Mouse (Mus musculus) neural tube, embryonic 13.5 days (tissue): ENCODE data around the gene Sash3. TPM values are rescaled to one million over a fixed set of nuclear protein-coding genes. Genes with fewer than 3 reads are reported as not detected.
A peak's percentile ranks its signal among the peaks of the same experiment; 100 is the strongest.

ENCODE experiments used
- ATAC-seq: fragments of 200-750 bp; cut with Nextera tagmentation; 2 replicates; pipeline ENCODE4 v1.8.0; 2017; ENCODE audit warnings: low read depth, mild to moderate bottlenecking, moderate TSS enrichment, moderate library complexity
- H3K27ac ChIP-seq: fragments of 300-500 bp; sonication (generic); replicated peaks from 2 replicates; pipeline ENCODE4 v1.5.1; 2015; ENCODE audit warnings: moderate library complexity, mild to moderate bottlenecking, inconsistent platforms
- H3K27me3 ChIP-seq: fragments of 300-500 bp; sonication (generic); 2 replicates; pipeline ENCODE4 v1.6.1; 2015; ENCODE audit warnings: mild to moderate bottlenecking, inconsistent platforms
- H3K36me3 ChIP-seq: fragments of 300-500 bp; sonication (generic); 2 replicates; pipeline ENCODE4 v1.6.1; 2015; ENCODE audit warnings: mild to moderate bottlenecking, inconsistent platforms
- H3K4me1 ChIP-seq: fragments of 300-500 bp; sonication (generic); replicated peaks from 2 replicates; pipeline ENCODE4 v1.6.1; 2015; ENCODE audit warnings: inconsistent platforms
- H3K4me2 ChIP-seq: fragments of 300-500 bp; sonication (generic); 2 replicates; pipeline ENCODE4 v1.6.1; 2015; ENCODE audit warnings: inconsistent platforms, mild to moderate bottlenecking, moderate library complexity
- H3K4me3 ChIP-seq: fragments of 300-500 bp; sonication (generic); 2 replicates; pipeline ENCODE4 v1.5.1; 2015; ENCODE audit warnings: mild to moderate bottlenecking, inconsistent platforms
- H3K9ac ChIP-seq: fragments of 300-500 bp; sonication (generic); 2 replicates; pipeline ENCODE4 v1.6.1; 2015; ENCODE audit warnings: moderate library complexity, mild to moderate bottlenecking, inconsistent platforms
- H3K9me3 ChIP-seq: fragments of 300-500 bp; sonication (generic); 2 replicates; pipeline ENCODE4 v1.6.1; 2016; ENCODE audit warnings: inconsistent platforms
- WGBS: fragments of 180-500 bp; shearing (Covaris S2); methylation state at CpG from one replicate; pipeline ENCODE4 v1.1.7; 2015; 5-methylcytosine and 5-hydroxymethylcytosine counted together
- polyA plus RNA-seq: library from polyadenylated mRNA; unstranded; fragments of >200 nt; fragmentation: Nextera tagmentation; extraction: Ambion mirVana; gene quantifications from 2 replicates; pipeline ENCODE4 v1.2.1, GENCODE M21; 2015

The Sash3 gene
- polyA plus RNA-seq, result 1.1 and 1.4 TPM in 2 replicates

DNA sequence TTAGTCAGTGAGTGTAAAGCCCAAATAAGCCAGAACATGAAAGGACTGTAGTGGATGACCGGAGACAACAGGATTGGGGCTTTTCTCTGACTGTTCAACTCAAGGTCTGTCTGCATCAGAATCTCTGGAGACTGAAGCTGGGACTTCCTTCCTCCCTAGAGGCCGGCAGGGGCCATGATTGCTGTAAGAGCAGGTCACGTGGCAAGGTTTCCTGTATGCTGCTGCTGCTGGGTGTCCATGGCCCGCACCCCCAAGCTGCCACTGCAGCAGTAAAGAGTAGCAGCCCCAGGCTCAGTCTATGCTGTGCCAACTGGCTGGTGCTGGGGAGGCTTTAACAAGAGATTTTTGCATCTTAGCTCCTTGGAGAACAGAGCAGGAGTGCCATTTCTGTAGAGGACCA, at the start of gene Sash3:
Gene Sash3 (plus strand): TSS at position 175 of the 400 bp plus-strand sequence.
- H3K4me2 ChIP-seq, result no peak within 1 kb of the TSS
- WGBS, result 95% methylated on average over 4 of the region's 4 CpGs

DNA sequence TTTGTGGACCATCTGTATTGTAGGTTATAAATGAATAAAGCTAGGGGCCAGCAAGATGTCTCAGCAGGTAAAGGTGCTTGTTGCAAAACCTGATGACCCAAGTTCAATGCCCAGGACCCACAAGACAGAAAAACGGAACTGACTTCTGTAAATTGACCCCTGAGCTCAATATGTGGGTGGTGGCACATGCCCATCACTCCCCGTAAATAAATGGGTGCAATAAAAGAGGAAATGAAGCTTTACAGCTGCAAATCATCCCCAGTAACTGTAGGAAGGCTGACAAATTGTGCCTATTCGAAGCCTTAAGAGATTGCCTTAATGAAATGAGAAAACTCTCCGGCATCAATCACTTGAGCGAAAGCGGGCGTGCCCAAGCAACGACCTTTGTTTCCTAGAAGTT, 49.7 kb upstream of the Sash3 start:
- Histone ChIP-seq H3K4me3 (no peak overlapping the region), H3K36me3 (no peaks in the 10 kb centered on the region), H3K27me3 (no peaks in the 10 kb centered on the region), H3K9ac (no peak overlapping the region), H3K4me1 (no peaks in the 10 kb centered on the region), H3K4me2 (no peak overlapping the region), H3K9me3 (no peaks in the 10 kb centered on the region), H3K27ac (no peak overlapping the region)
- ATAC-seq, result no peak
- 32% methylated on average over 8 of the region's 8 CpGs for WGBS

More for the DNA sequence above, at the start of gene Sash3:
- no peak within 1 kb of the TSS for H3K9ac ChIP-seq
- no peaks in the 10 kb centered on the region for H3K27me3 ChIP-seq
- no peaks in the 10 kb centered on the region for H3K36me3 ChIP-seq
- H3K9me3 ChIP-seq, result no peaks in the 10 kb centered on the region
- ATAC-seq, result no peak
- no peak within 1 kb of the TSS for H3K4me3 ChIP-seq
- H3K27ac ChIP-seq, result no peak within 1 kb of the TSS
- H3K4me1 ChIP-seq, result no peaks in the 10 kb centered on the region

DNA sequence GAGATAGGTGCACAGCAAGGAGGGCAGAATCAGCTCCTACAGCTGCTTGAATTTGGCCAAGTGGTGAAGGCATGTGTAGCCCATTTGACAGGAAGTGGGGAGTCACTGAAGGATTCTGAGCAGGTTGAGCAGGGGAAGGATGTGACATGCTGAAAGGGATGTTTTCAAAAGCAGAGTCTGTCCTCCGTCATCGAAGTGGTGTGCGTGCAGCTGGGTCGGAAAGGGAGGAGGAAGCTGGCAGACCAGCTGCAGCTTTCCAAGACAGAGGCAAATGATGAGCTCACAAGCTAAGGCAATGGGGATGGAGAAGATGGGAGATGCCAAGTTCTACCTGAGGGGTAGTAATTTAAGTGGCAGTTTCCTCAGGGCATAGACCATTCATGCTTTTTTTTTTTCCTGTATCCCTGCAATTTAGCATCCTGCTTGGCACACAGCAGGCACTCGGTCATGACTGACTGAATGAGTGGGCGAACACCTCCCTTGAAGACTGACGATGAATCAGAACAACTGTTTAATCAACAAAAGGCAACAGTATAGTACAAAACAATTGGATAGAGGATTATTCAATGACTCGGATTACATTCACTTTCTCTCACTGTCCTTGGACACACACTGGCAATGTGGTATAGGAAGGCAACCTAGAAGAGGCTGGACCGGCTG, 47.6 kb upstream of the Sash3 start:
- no peaks in the 10 kb centered on the region for H3K36me3 ChIP-seq
- WGBS, result 81% methylated on average over 9 of the region's 9 CpGs
- H3K27me3 ChIP-seq, result no peaks in the 10 kb centered on the region
- no peaks in the 10 kb centered on the region for H3K9me3 ChIP-seq
- no peak overlapping the region for H3K9ac ChIP-seq
- H3K4me1 ChIP-seq, result no peaks in the 10 kb centered on the region
- no peak for ATAC-seq
- H3K4me3 ChIP-seq, result no peak overlapping the region
- no peak overlapping the region for H3K4me2 ChIP-seq
- H3K27ac ChIP-seq, result no peak overlapping the region

- H3K9ac ChIP-seq, result no peak overlapping the region
- no peaks in the 10 kb centered on the region for H3K36me3 ChIP-seq
- no peak overlapping the region for H3K4me2 ChIP-seq
- H3K27ac ChIP-seq, result no peak overlapping the region
- H3K27me3 ChIP-seq, result no peaks in the 10 kb centered on the region
- no peaks in the 10 kb centered on the region for H3K9me3 ChIP-seq
- 25% methylated on average over 1 of the region's 1 CpGs for WGBS
- no peak for ATAC-seq
- no peak overlapping the region for H3K4me3 ChIP-seq
- no peaks in the 10 kb centered on the region for H3K4me1 ChIP-seq
Measured at GRCm38 (mm10) chrX:48099871-48100270, 46.4 kb upstream of the Sash3 start.

- no peak for ATAC-seq
- Histone ChIP-seq H3K4me2 (no peak overlapping the region), H3K27ac (no peak overlapping the region), H3K9me3 (no peaks in the 10 kb centered on the region), H3K36me3 (no peaks in the 10 kb centered on the region), H3K4me3 (no peak overlapping the region), H3K27me3 (no peaks in the 10 kb centered on the region), H3K4me1 (no peaks in the 10 kb centered on the region), H3K9ac (no peak overlapping the region)
- 79% methylated on average over 3 of the region's 3 CpGs for WGBS
Measured at GRCm38 (mm10) chrX:48103256-48103655, 43.0 kb upstream of the Sash3 start.

GRCm38 (mm10) chrX:48104736-48105441, 41.3 kb upstream of the Sash3 start:
- H3K27ac ChIP-seq, result no peak overlapping the region
- no peak overlapping the region for H3K9ac ChIP-seq
- H3K4me2 ChIP-seq, result no peak overlapping the region
- no peaks in the 10 kb centered on the region for H3K36me3 ChIP-seq
- 80% methylated on average over 7 of the region's 7 CpGs for WGBS
- ATAC-seq, result no peak
- no peak overlapping the region for H3K4me3 ChIP-seq
- no peaks in the 10 kb centered on the region for H3K9me3 ChIP-seq
- H3K4me1 ChIP-seq, result no peaks in the 10 kb centered on the region
- H3K27me3 ChIP-seq, result no peaks in the 10 kb centered on the region

- no peak overlapping the region for H3K9ac ChIP-seq
- H3K36me3 ChIP-seq, result no peaks in the 10 kb centered on the region
- H3K4me3 ChIP-seq, result no peak overlapping the region
- WGBS, result 86% methylated on average over 3 of the region's 3 CpGs
- no peaks in the 10 kb centered on the region for H3K27me3 ChIP-seq
- H3K4me1 ChIP-seq, result no peaks in the 10 kb centered on the region
- H3K27ac ChIP-seq, result no peak overlapping the region
- H3K9me3 ChIP-seq, result no peaks in the 10 kb centered on the region
- ATAC-seq, result no peak
- no peak overlapping the region for H3K4me2 ChIP-seq
Measured at GRCm38 (mm10) chrX:48106226-48106625, 40.0 kb upstream of the Sash3 start.

DNA sequence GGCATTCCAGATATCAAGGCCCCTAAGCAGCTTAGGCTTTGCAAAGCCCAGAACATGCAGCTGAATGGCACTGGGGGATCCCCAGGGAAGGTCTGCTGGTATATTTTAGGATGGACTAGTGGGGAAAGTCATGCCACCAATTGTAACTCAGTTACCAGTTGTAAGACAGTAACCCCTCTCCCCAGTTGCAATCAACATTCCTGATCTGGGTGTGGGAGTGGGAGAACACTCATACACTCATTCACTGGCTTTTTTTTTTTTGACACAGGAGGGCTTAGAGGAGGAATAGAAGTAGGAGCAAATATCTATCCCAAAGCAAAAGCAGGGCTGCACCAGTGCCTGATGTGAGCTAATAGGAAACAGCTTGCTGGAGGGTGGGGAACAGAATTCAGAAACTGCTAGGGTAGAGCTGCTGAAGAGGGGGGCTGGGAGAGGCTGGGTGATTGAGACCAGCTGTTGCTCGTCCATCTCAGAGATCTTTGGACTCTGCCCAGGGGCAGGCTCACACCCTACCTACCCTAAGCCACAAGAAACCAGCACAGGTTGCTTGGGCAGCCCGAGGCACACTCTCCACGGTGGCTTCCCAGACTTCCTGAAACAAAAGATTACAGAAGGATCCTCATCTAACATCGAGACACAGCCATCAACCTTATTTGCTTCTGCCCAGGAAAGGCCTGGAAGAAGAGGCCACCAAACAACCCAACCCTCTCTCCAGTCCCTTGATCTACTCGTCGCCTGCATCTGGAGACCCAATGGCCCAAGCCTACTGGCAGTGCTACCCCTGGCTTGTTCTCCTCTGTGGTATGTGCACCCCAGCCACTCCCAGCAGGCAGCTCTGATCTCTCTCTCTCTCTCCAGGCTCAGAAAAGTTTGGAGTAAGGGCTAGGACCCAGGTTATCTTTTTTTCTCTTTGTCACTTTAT, 37.6 kb upstream of the Sash3 start, which contains the start of gene Xpnpep2:
Gene Xpnpep2 (plus strand): TSS at position 332 of the 922 bp plus-strand sequence.
- 68% methylated on average over 6 of the region's 6 CpGs for WGBS
- H3K9me3 ChIP-seq, result no peaks in the 10 kb centered on the region
- no peak for ATAC-seq

GRCm38 (mm10) chrX:48109316-48109655, 37.0 kb upstream of the Sash3 start:
- Histone ChIP-seq H3K4me2 (no peak overlapping the region), H3K27ac (no peak overlapping the region), H3K4me3 (no peak overlapping the region), H3K27me3 (no peaks in the 10 kb centered on the region), H3K4me1 (no peaks in the 10 kb centered on the region), H3K9ac (no peak overlapping the region), H3K36me3 (no peaks in the 10 kb centered on the region), H3K9me3 (no peaks in the 10 kb centered on the region)
- ATAC-seq, result no peak
- 90% methylated on average over 3 of the region's 3 CpGs for WGBS

More for the DNA sequence above, 37.6 kb upstream of the Sash3 start, which contains the start of gene Xpnpep2:
- Histone ChIP-seq H3K27me3 (no peaks in the 10 kb centered on the region), H3K36me3 (no peaks in the 10 kb centered on the region), H3K4me3 (no peak within 1 kb of the TSS), H3K4me2 (no peak within 1 kb of the TSS), H3K9ac (no peak within 1 kb of the TSS), H3K4me1 (no peaks in the 10 kb centered on the region), H3K27ac (no peak within 1 kb of the TSS)

- H3K36me3 ChIP-seq, result no peaks in the 10 kb centered on the region
- H3K9me3 ChIP-seq, result no peaks in the 10 kb centered on the region
- H3K27me3 ChIP-seq, result no peaks in the 10 kb centered on the region
- no peak overlapping the region for H3K9ac ChIP-seq
- H3K4me3 ChIP-seq, result no peak overlapping the region
- no peak overlapping the region for H3K27ac ChIP-seq
- H3K4me2 ChIP-seq, result no peak overlapping the region
- no peak for ATAC-seq
- H3K4me1 ChIP-seq, result no peaks in the 10 kb centered on the region
Measured at GRCm38 (mm10) chrX:48119294-48119693, 26.9 kb upstream of the Sash3 start.

GRCm38 (mm10) chrX:48124132-48125071, 21.8 kb upstream of the Sash3 start:
- ATAC-seq, result no peak
- Histone ChIP-seq H3K27me3 (no peaks in the 10 kb centered on the region), H3K9me3 (no peaks in the 10 kb centered on the region), H3K9ac (no peak overlapping the region), H3K4me1 (no peaks in the 10 kb centered on the region), H3K4me2 (peak overlapping the region; percentile 9; the same call in 1 of the 2 replicates), H3K36me3 (no peaks in the 10 kb centered on the region), H3K4me3 (no peak overlapping the region), H3K27ac (no peak overlapping the region)
- 30% methylated on average over 17 of the region's 17 CpGs for WGBS
